Mouse (Mus musculus): ENCODE data around the gene Tgfbrap1. TPM values are rescaled to one million over a fixed set of nuclear protein-coding genes. Genes with fewer than 3 reads are reported as not detected.

The Tgfbrap1 gene
- polyA plus RNA-seq (2015; fragmentation: Nextera tagmentation; extraction: Ambion mirVana): 11.0 and 11.5 TPM in 2 replicates

- 1% methylated on average over 57 of the region's 57 CpGs for WGBS
- no peaks in the 10 kb centered on the region for H3K9me3 ChIP-seq (replicated peaks)
- H3K36me3 ChIP-seq: peaks cover 32% of the 10 kb centered on the region
- H3K27me3 ChIP-seq: no peaks in the 10 kb centered on the region
- H3K27ac ChIP-seq: peak within 1 kb of the TSS; percentile 100
- peak within 1 kb of the TSS; percentile 96 for H3K4me3 ChIP-seq (replicated peaks)
- peak; percentile 97 for ATAC-seq (replicated peaks; ENCODE audit: low FRiP score)
- peaks cover 16% of the 10 kb centered on the region for H3K4me1 ChIP-seq
- H3K9ac ChIP-seq: peak within 1 kb of the TSS; percentile 96
- H3K4me2 ChIP-seq: peak within 1 kb of the TSS; percentile 65
Observed at GRCm38 (mm10) chr1:43098031-43098984, at the start of gene Tgfbrap1, which contains the start of gene AI597479. Gene Tgfbrap1 (minus strand): TSS chr1:43098637. Gene AI597479 (plus strand): TSS chr1:43098710.

GRCm38 (mm10) chr1:43147474-43147873, 49.0 kb upstream of the Tgfbrap1 start:
- H3K36me3 ChIP-seq: peaks cover 17% of the 10 kb centered on the region
- 54% methylated on average over 2 of the region's 2 CpGs for WGBS
- no peak for ATAC-seq (replicated peaks; ENCODE audit: low FRiP score)

GRCm38 (mm10) chr1:43145388-43145787, 47.0 kb upstream of the Tgfbrap1 start:
- peaks cover 20% of the 10 kb centered on the region for H3K4me1 ChIP-seq
- WGBS: 79% methylated on average over 6 of the region's 6 CpGs
- no peak for ATAC-seq (replicated peaks; ENCODE audit: low FRiP score)
- no peak overlapping the region for H3K4me3 ChIP-seq (replicated peaks)
- H3K27me3 ChIP-seq: no peaks in the 10 kb centered on the region
- H3K4me2 ChIP-seq: no peak overlapping the region
- no peak overlapping the region for H3K27ac ChIP-seq
- no peak overlapping the region for H3K9ac ChIP-seq
- H3K36me3 ChIP-seq: peaks cover 13% of the 10 kb centered on the region
- no peaks in the 10 kb centered on the region for H3K9me3 ChIP-seq (replicated peaks)

More at GRCm38 (mm10) chr1:43147474-43147873, 49.0 kb upstream of the Tgfbrap1 start:
- Histone ChIP-seq H3K4me1 (peaks cover 32% of the 10 kb centered on the region), H3K4me3 (replicated peaks) (no peak overlapping the region), H3K9me3 (replicated peaks) (no peaks in the 10 kb centered on the region), H3K9ac (no peak overlapping the region), H3K27me3 (no peaks in the 10 kb centered on the region), H3K27ac (no peak overlapping the region), H3K4me2 (no peak overlapping the region)

- ATAC-seq (replicated peaks; ENCODE audit: low FRiP score): no peak
- peaks cover 13% of the 10 kb centered on the region for H3K36me3 ChIP-seq
- H3K27me3 ChIP-seq: no peaks in the 10 kb centered on the region
- H3K4me3 ChIP-seq (replicated peaks): no peak overlapping the region
- WGBS: 71% methylated on average over 8 of the region's 8 CpGs
- H3K27ac ChIP-seq: no peak overlapping the region
- no peak overlapping the region for H3K4me2 ChIP-seq
- H3K9me3 ChIP-seq (replicated peaks): no peaks in the 10 kb centered on the region
- no peak overlapping the region for H3K9ac ChIP-seq
- H3K4me1 ChIP-seq: peaks cover 14% of the 10 kb centered on the region; the same call in 1 of the 2 replicates
Observed at GRCm38 (mm10) chr1:43144338-43144906, 46.0 kb upstream of the Tgfbrap1 start.

- no peak overlapping the region for H3K4me2 ChIP-seq
- no peaks in the 10 kb centered on the region for H3K27me3 ChIP-seq
- peaks cover 14% of the 10 kb centered on the region; the same call in 1 of the 2 replicates for H3K4me1 ChIP-seq
- ATAC-seq (replicated peaks; ENCODE audit: low FRiP score): no peak
- H3K4me3 ChIP-seq (replicated peaks): no peak overlapping the region
- no peak overlapping the region for H3K27ac ChIP-seq
- 81% methylated on average over 4 of the region's 4 CpGs for WGBS
- no peak overlapping the region for H3K9ac ChIP-seq
- peaks cover 10% of the 10 kb centered on the region for H3K36me3 ChIP-seq
- no peaks in the 10 kb centered on the region for H3K9me3 ChIP-seq (replicated peaks)
Observed at GRCm38 (mm10) chr1:43143791-43144190, 45.4 kb upstream of the Tgfbrap1 start.

GRCm38 (mm10) chr1:43143284-43143683, 44.8 kb upstream of the Tgfbrap1 start:
- Histone ChIP-seq H3K4me3 (replicated peaks) (no peak overlapping the region), H3K9me3 (replicated peaks) (no peaks in the 10 kb centered on the region), H3K4me2 (no peak overlapping the region), H3K27me3 (no peaks in the 10 kb centered on the region), H3K9ac (no peak overlapping the region), H3K27ac (no peak overlapping the region), H3K4me1 (peaks cover 14% of the 10 kb centered on the region; the same call in 1 of the 2 replicates), H3K36me3 (peaks cover 9% of the 10 kb centered on the region; the same call in 1 of the 2 replicates)
- ATAC-seq (replicated peaks; ENCODE audit: low FRiP score): no peak; the same call in 1 of the 2 replicates
- 75% methylated on average over 4 of the region's 4 CpGs for WGBS

GRCm38 (mm10) chr1:43142849-43143248, 44.4 kb upstream of the Tgfbrap1 start:
- WGBS: 79% methylated on average over 6 of the region's 6 CpGs
- peaks cover 14% of the 10 kb centered on the region; the same call in 1 of the 2 replicates for H3K4me1 ChIP-seq
- no peak overlapping the region for H3K27ac ChIP-seq
- no peak overlapping the region for H3K4me3 ChIP-seq (replicated peaks)
- no peak overlapping the region for H3K4me2 ChIP-seq
- H3K36me3 ChIP-seq: peaks cover 11% of the 10 kb centered on the region
- H3K9me3 ChIP-seq (replicated peaks): no peaks in the 10 kb centered on the region
- H3K27me3 ChIP-seq: no peaks in the 10 kb centered on the region
- no peak for ATAC-seq (replicated peaks; ENCODE audit: low FRiP score)
- H3K9ac ChIP-seq: no peak overlapping the region

- H3K9ac ChIP-seq: no peak overlapping the region
Observed at GRCm38 (mm10) chr1:43141555-43141961, 43.1 kb upstream of the Tgfbrap1 start.

GRCm38 (mm10) chr1:43139587-43140266, 41.3 kb upstream of the Tgfbrap1 start:
- H3K9ac ChIP-seq: no peak overlapping the region
- peaks cover 41% of the 10 kb centered on the region for H3K36me3 ChIP-seq
- H3K4me2 ChIP-seq: no peak overlapping the region
- H3K4me1 ChIP-seq: 0 out of 2 replicates have a peak, but pooled peaks cover 6% of the 10 kb centered on the region
- H3K4me3 ChIP-seq (replicated peaks): no peak overlapping the region
- WGBS: 52% methylated on average over 8 of the region's 8 CpGs
- no peaks in the 10 kb centered on the region for H3K9me3 ChIP-seq (replicated peaks)
- peak; percentile 75 for ATAC-seq (replicated peaks; ENCODE audit: low FRiP score)
- H3K27ac ChIP-seq: no peak overlapping the region
- H3K27me3 ChIP-seq: no peaks in the 10 kb centered on the region

More at GRCm38 (mm10) chr1:43141555-43141961, 43.1 kb upstream of the Tgfbrap1 start:
- Histone ChIP-seq H3K27me3 (no peaks in the 10 kb centered on the region), H3K4me3 (replicated peaks) (no peak overlapping the region), H3K4me1 (peaks cover 9% of the 10 kb centered on the region; the same call in 1 of the 2 replicates), H3K36me3 (peaks cover 24% of the 10 kb centered on the region), H3K4me2 (no peak overlapping the region), H3K9me3 (replicated peaks) (no peaks in the 10 kb centered on the region), H3K27ac (no peak overlapping the region)
- WGBS: 79% methylated on average over 11 of the region's 11 CpGs
- ATAC-seq (replicated peaks; ENCODE audit: low FRiP score): no peak

GRCm38 (mm10) chr1:43138268-43138812, 39.9 kb upstream of the Tgfbrap1 start:
- Histone ChIP-seq H3K9me3 (replicated peaks) (no peaks in the 10 kb centered on the region), H3K27ac (no peak overlapping the region), H3K9ac (no peak overlapping the region), H3K36me3 (peaks cover 46% of the 10 kb centered on the region), H3K4me3 (replicated peaks) (no peak overlapping the region), H3K27me3 (no peaks in the 10 kb centered on the region), H3K4me2 (no peak overlapping the region), H3K4me1 (0 out of 2 replicates have a peak, but pooled peaks cover 2% of the 10 kb centered on the region)
- ATAC-seq (replicated peaks; ENCODE audit: low FRiP score): no peak
- WGBS: 67% methylated on average over 15 of the region's 15 CpGs

GRCm38 (mm10) chr1:43137334-43137733, 38.9 kb upstream of the Tgfbrap1 start:
- WGBS: 81% methylated on average over 5 of the region's 5 CpGs

More at GRCm38 (mm10) chr1:43137334-43137733, 38.9 kb upstream of the Tgfbrap1 start:
- Histone ChIP-seq H3K4me3 (replicated peaks) (no peak overlapping the region), H3K27me3 (no peaks in the 10 kb centered on the region), H3K4me2 (no peak overlapping the region), H3K9ac (no peak overlapping the region), H3K36me3 (peaks cover 46% of the 10 kb centered on the region), H3K9me3 (replicated peaks) (no peaks in the 10 kb centered on the region), H3K4me1 (0 out of 2 replicates have a peak, but pooled peaks cover 2% of the 10 kb centered on the region), H3K27ac (no peak overlapping the region)
- no peak for ATAC-seq (replicated peaks; ENCODE audit: low FRiP score)
